Mouse (Mus musculus): ENCODE measurements at regions not wholly inside any gene's neighbourhood (a gene's known extent, or its start where the extent isn't known, plus 50 kb on each side); places are given as distances from the start of the nearest gene placed in this dataset.
A peak's percentile ranks its signal among the peaks of the same experiment; 100 is the strongest.

DNA sequence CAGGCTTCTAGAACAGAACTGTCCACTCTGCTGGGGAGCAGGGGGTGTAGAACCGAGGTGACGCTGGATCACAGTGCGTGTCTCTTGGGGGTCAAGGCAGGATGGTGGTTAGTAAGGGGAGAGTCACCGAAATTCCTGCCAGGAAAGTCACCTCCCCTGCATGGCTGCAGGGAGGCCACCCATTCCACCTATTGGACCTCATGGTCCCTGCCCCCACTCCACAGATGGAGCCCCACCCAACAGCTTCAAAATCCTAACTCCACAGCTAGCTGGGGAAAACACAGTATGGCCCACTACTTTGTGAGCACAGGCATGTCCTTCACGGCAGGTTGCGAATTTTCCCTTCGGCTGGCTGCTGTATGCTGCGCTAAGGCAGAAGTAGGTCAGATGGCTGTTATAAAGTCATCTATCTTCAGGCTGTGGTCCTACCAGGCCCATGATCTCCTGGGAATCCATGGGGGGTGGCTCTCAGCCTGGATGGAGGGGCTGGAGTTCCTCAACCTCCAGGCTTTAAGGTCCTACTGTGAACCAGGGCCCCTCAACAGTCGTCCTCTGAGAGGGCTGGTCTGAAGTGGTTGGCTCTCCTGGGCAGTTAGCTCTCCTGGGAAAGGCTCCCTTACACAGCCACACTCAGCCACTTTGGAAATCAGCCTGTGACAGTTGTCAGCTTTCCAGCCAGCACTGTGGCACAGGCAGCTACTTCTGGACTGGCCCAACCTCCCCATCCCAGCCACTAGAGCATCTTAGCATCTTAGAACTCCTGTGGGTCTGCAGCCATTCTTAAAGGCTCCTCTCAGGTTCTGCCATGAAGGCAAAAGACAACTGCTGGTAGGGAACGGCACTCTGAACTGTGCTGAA is 124.0 kb upstream of the Klf14 start:
- no peak for ATAC-seq (ENCODE audit: poor library complexity, severe bottlenecking)

DNA sequence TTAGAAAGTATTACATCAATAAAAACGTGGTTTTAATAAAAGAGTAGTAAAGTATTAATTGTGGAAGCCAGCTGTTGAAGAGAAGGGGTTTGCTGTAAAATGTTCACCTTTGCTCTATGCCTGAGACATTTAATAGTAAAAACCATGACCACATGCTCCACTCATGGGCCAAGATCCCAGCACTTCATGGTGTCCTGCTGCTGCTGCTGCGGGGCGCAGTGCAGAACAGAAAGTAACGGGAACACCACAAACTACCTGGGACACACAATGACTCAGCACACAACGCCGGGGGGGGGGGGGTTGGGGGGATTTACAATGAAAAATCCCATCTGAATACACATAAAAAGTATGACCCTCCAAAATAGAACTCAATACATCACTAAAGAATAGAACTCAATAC is 124.8 kb upstream of the Klf14 start:
- ATAC-seq (ENCODE audit: poor library complexity, severe bottlenecking), result no peak

DNA sequence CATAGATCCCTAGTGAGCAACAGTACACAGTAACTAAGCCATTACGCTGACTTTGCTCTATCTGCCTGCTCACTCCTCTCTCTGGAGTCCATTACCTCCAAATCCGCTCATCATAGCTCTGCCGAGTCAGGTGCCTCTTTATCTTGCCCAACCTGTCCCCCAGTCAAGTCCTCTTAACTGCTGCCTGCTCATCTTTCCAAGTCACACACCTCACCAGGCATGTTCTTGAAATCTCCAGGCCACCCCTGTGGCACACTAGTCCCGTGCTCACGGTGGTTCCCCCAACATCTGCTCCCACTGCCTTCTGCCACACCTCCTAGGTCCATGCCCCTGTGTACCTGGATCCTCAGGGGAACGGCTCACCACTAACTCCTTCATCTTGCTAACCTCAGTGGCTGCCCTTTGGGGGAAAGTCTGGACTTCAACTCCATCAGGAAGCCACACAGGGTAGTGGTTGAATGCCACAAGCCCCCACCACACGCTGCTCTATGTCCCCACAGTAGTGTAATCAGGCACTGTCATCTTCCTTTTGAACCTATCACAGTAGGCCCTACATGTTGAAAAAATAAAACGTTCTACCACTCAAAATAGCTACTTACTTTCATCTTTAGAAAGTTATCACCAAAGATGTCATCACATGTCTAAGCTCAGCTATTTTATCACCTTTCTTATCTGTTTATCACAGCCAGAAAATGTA is 126.3 kb upstream of the Klf14 start:
- peak; percentile 32; the same call in 1 of the 2 replicates for ATAC-seq (ENCODE audit: poor library complexity, severe bottlenecking)

DNA sequence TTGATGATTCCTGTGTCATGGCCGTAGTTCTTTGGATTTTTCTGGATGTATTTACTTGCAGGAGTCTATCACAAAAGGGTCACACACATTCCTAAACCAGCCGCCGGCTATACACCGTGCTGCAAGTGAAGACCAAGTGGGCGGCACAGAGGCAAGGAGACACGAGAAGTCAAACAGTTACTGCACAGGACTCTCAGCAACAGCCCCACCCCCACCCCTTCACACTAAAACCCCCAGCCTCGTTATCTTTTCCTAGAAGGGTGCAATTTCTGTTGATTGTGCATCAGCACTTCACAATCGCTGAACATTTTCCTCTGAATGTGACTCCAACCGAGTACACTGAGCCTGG is 126.9 kb upstream of the Klf14 start:
- no peak for ATAC-seq (ENCODE audit: poor library complexity, severe bottlenecking)

GRCm38 (mm10) chr6:31086283-31086682 is 127.4 kb upstream of the Klf14 start:
- no peak for ATAC-seq (ENCODE audit: poor library complexity, severe bottlenecking)

- no peak for ATAC-seq (ENCODE audit: poor library complexity, severe bottlenecking)
Observed at GRCm38 (mm10) chr6:31086798-31087360, 128.0 kb upstream of the Klf14 start.

DNA sequence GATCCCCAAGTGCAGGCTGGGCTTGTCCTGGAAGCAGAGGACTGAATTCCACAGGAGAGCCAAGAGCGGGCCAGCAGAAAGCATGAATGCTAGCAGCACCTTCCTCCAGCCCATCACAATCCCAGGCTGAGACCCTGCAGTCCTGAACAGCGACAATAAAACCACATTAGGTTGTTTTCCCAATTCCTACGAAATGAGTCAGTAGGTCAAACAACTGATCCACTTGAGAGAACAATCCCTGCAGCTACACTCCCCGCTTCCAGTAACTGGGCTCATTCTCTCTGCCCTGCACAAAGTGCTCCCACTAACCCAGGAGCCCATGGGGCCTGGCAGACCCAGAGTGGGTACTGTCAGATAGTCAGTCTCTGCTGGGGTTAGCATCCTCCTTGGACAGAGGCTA is 128.6 kb upstream of the Klf14 start:
- ATAC-seq (ENCODE audit: poor library complexity, severe bottlenecking), result no peak

- 0 out of 2 replicates have a peak, but pooled peaks have one; percentile 41 for ATAC-seq (ENCODE audit: poor library complexity, severe bottlenecking)
Observed at GRCm38 (mm10) chr6:31088147-31088972, 129.5 kb upstream of the Klf14 start.

- ATAC-seq (ENCODE audit: poor library complexity, severe bottlenecking), result no peak
Observed at GRCm38 (mm10) chr6:31088973-31089368, 130.1 kb upstream of the Klf14 start.

DNA sequence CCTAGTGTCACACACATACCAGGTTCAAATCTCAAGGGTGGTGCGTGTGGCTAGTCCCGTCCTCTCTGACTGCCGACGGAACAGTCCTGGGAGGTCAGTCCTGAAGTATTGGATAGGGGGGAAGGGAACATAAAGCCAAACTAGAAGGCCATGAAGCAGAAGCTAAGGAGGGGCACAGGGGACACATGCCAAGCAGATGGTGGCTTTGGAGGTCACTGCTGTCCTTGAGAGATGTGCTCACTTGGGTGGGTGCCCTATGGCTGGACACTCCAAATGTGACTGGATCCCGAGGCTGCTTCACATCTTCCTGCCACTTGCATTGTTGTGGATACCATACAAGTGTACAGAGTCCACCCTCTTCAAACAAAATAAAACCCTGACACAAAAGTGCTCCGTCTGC is 131.4 kb upstream of the Klf14 start:
- no peak for ATAC-seq (ENCODE audit: poor library complexity, severe bottlenecking)

- no peak for ATAC-seq (ENCODE audit: poor library complexity, severe bottlenecking)
Observed at GRCm38 (mm10) chr6:31090791-31091190, 131.9 kb upstream of the Klf14 start.

- ATAC-seq (ENCODE audit: poor library complexity, severe bottlenecking), result no peak
Observed at GRCm38 (mm10) chr6:31092324-31092723, 133.4 kb upstream of the Klf14 start.

DNA sequence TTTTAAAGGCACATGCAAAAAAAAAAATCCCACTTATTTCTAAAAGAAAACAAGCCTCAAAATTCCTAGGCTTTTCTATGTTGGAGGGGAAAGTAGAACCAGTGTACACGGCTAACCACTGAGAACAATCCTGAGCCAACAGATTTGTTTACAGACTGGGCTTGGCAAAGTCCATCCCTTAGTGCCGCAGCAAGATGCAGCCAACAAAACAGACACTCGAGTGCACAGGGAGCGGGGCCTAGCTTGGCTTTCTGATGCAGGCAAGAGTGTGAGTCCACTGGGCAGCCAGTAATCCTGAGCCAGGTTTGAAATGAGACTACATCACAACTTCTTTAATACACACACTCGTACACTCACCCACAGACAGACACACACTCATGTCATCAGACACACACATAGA is 133.9 kb upstream of the Klf14 start:
- no peak for ATAC-seq (ENCODE audit: poor library complexity, severe bottlenecking)

GRCm38 (mm10) chr6:31095943-31096714 is 137.3 kb upstream of the Klf14 start:
- no peak for ATAC-seq (ENCODE audit: poor library complexity, severe bottlenecking)

DNA sequence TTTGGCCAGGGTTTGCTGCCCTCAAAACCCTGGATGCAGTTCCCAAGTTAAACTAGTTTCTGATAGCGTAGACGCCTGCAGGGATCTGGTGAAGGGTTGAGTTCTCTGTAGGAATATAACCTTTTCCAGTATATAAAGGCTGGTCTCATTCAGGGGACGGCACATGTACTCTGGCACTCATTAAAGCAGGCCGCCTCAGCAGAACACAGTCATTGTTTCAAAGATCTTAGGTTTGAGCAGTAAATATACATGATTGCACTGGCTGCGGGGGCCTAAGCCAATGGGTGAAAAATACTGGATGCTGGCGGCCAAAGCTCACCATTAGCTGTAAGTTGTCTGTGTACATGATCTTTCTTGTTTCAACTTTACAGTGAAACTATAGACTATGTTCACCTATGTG is 137.9 kb upstream of the Klf14 start:
- ATAC-seq (ENCODE audit: poor library complexity, severe bottlenecking), result no peak

DNA sequence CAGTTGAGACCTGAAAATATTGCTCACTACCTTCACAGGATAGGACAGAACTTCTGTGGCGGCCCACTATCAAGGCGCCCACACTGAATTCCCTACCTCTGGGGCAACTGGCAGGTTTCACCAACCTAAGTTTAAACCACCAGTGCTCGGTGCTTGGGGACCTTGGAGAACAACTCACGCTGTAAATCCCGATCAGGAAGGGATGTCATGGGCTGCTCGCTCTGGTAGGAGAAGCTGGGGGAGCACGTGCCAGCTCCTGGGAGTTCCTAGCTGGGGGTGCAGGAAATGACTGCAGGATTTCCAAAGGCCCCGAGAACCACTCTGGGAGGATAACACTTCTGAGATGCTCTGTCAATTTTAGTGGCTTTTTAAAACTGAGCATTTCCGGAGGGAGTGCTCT is 138.4 kb upstream of the Klf14 start:
- ATAC-seq (ENCODE audit: poor library complexity, severe bottlenecking), result no peak

DNA sequence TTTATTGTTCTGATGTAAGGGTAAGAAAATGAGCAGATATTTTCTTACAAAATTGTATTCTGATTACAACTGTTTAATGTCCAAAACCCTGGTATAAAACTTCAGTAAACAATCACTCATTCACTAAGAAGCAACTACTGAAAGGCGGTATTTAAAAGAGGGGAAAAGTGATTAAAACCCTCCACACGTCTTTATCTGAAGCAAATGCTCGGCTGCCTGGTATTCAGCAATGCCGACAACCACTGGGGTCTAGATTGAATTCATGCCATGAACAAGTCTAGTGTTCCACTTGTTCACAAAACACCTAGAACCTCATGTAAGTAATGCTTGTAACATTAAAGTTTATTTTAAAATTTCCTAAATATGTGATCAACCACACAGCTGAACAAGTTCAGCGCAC is 139.2 kb upstream of the Klf14 start:
- no peak for ATAC-seq (ENCODE audit: poor library complexity, severe bottlenecking)

GRCm38 (mm10) chr6:31100084-31100579 is 141.3 kb upstream of the Klf14 start:
- no peak for ATAC-seq (ENCODE audit: poor library complexity, severe bottlenecking)

DNA sequence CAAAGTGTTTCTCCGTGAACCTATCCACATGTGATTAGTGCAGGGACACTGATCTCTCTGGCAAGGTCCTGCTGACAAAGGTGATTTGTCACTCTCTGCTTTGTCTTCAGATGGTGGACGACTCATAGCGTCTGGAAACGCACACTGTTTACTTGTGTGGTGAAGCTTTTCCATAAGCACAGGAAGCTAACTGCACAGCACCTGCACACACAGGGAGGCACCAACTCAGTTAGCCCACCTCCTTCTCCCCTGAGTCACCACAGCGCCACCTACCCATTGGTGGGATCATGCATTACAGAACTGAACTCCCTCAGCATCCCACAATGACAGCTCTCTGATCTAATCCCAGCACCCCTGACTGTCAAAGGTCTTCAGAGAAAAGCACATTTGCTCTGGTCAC is 141.9 kb upstream of the Klf14 start:
- no peak for ATAC-seq (ENCODE audit: poor library complexity, severe bottlenecking)

DNA sequence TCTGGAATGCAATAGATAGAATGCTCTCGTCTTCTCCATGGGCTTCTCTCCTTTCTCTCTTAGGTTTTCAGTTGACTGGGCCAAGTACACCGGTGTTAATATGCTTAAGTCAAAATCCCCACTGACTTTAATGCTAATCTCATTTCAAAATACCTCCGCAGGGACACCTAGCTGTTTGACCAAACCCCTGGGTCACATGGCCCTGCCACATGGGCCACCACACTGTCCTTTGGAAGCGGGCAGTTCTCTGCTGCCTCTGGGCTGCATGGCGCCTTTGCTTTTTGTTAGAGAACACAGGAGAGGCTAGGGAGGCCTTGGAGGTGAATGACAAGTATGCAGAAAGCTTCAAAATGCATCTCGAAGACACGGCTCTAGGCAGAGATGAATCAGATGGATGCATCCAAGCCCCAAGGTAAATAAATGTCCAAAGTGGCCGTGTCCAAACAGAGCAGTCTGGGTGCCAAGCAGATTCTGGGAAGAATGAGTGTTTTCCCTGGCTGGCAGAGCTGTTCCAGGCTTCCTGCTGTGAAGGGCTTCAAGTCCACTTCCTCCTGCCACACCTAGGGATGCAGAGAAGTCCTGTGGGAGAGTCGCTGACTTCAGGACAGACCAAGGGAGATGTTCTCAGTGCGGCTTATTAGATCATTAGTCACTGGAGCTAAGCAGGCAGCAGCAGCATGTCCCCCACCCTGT is 147.4 kb upstream of the Klf14 start:
- ATAC-seq (ENCODE audit: poor library complexity, severe bottlenecking), result no peak
